27 mouse cellular contexts compared by ENCODE assay signal in the genomic region with DNA sequence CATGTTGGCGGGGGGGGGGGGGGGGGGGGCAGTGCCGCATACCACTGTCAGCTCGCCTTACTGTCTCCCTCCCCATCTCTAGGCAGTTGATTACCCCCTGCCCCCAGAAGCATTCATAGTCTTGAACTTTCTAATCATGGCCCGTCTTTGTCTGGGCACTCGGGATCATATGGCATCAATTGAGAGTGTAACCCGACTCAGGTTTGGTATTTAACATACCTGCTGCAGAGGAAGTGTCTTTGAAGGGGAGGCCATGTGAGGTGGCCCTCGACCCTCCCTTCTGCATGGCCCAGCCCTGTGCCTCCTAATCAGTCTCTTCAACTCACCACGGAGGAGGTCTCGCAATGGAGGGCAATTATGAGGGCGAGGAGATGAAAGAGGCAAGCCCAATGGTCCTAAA.
DNase-seq lines count a peak whose midpoint lies in the region; ATAC-seq and TF ChIP-seq lines count a peak whose summit lies in the region.
"Had no signal": no experiment of that assay in that cellular context is flagged by ENCODE, and none has a peak within 500 bp of the region (broad histone marks: within the 10 kb centered on the region; RNA-seq: fewer than 3 reads in every experiment).

No protein-coding gene starts in this region.

- H3K9me3 ChIP-seq in hindbrain, embryonic 10.5 days, result peaks cover 9% of the 10 kb centered on the region
- no peaks in the 10 kb centered on the region for H3K9me3 ChIP-seq in hindbrain, embryonic 11.5 days (ENCODE audit: control insufficient read depth, low read length)
- H3K9me3 ChIP-seq in embryonic facial prominence, embryonic 10.5 days, result peaks cover 9% of the 10 kb centered on the region
- H3K9me3 ChIP-seq in liver, embryonic 11.5 days (ENCODE audit: control insufficient read depth, low read length), result no peaks in the 10 kb centered on the region
- H3K9me3 ChIP-seq: heart, embryonic 10.5 days; heart, embryonic 15.5 days; lung, embryonic 15.5 days; stomach, embryonic 15.5 days had no signal

- peak overlapping the region; percentile 50; the same call in 1 of the 2 replicates for H3K27ac ChIP-seq in hindbrain, embryonic 10.5 days
- no peak overlapping the region for H3K27ac ChIP-seq in hindbrain, embryonic 11.5 days (ENCODE audit: low read depth, low read length)
- peak overlapping the region; percentile 84 for H3K27ac ChIP-seq in embryonic facial prominence, embryonic 10.5 days (replicated peaks)
- no peak overlapping the region for H3K27ac ChIP-seq in kidney, adult 2 months (ENCODE audit: insufficient read depth, low read depth, low read length)
- no peak overlapping the region for H3K27ac ChIP-seq in liver, embryonic 11.5 days (ENCODE audit: low read depth, low read length)
- H3K27ac ChIP-seq: heart, embryonic 10.5 days; heart, embryonic 15.5 days; hindbrain, embryonic 13.5 days; lung, embryonic 15.5 days; midbrain, embryonic 12.5 days; stomach, embryonic 15.5 days had no signal

- 0 out of 2 replicates have a peak, but pooled peaks cover 6% of the 10 kb centered on the region for H3K27me3 ChIP-seq in hindbrain, embryonic 10.5 days (ENCODE audit: insufficient read depth, poor library complexity, severe bottlenecking)
- H3K27me3 ChIP-seq in hindbrain, embryonic 11.5 days (ENCODE audit: control insufficient read depth, insufficient read depth, low read length), result no peaks in the 10 kb centered on the region
- H3K27me3 ChIP-seq in embryonic facial prominence, embryonic 10.5 days (replicated peaks; ENCODE audit: low read depth, poor library complexity, severe bottlenecking), result no peaks in the 10 kb centered on the region
- no peaks in the 10 kb centered on the region; the same call in 1 of the 2 replicates for H3K27me3 ChIP-seq in kidney, adult 2 months (replicated peaks; ENCODE audit: control insufficient read depth, insufficient read depth, low read length)
- no peaks in the 10 kb centered on the region for H3K27me3 ChIP-seq in liver, embryonic 11.5 days (replicated peaks; ENCODE audit: control insufficient read depth, insufficient read depth, low read length)
- H3K27me3 ChIP-seq: heart, embryonic 15.5 days; lung, embryonic 15.5 days; stomach, embryonic 15.5 days had no signal

- 61% methylated on average over 10 of the region's 10 CpGs for WGBS in hindbrain, embryonic 10.5 days
- WGBS in hindbrain, embryonic 11.5 days, result 72% methylated on average over 10 of the region's 10 CpGs
- WGBS in embryonic facial prominence, embryonic 10.5 days, result 19% methylated on average over 10 of the region's 10 CpGs
- 43% methylated on average over 10 of the region's 10 CpGs for WGBS in kidney, adult 2 months
- WGBS in liver, embryonic 11.5 days, result 69% methylated on average over 9 of the region's 10 CpGs

- no peak overlapping the region for H3K4me3 ChIP-seq in hindbrain, embryonic 10.5 days
- no peak overlapping the region for H3K4me3 ChIP-seq in hindbrain, embryonic 11.5 days (ENCODE audit: low read depth, low read length)
- H3K4me3 ChIP-seq in embryonic facial prominence, embryonic 10.5 days, result peak overlapping the region; percentile 5; the same call in 1 of the 2 replicates
- no peak overlapping the region for H3K4me3 ChIP-seq in kidney, adult 2 months (ENCODE audit: insufficient read depth, low read depth, low read length)
- H3K4me3 ChIP-seq in liver, embryonic 11.5 days (ENCODE audit: low read depth, low read length), result no peak overlapping the region
- H3K4me3 ChIP-seq: heart, embryonic 10.5 days; heart, embryonic 15.5 days; hindbrain, embryonic 13.5 days; lung, embryonic 15.5 days; midbrain, embryonic 12.5 days; stomach, embryonic 15.5 days had no signal

- H3K4me1 ChIP-seq in hindbrain, embryonic 10.5 days (replicated peaks), result peaks cover 34% of the 10 kb centered on the region
- peaks cover 6% of the 10 kb centered on the region; the same call in 1 of the 2 replicates for H3K4me1 ChIP-seq in hindbrain, embryonic 11.5 days (replicated peaks; ENCODE audit: control insufficient read depth, insufficient read depth, low read length)
- peaks cover 53% of the 10 kb centered on the region for H3K4me1 ChIP-seq in embryonic facial prominence, embryonic 10.5 days
- no peaks in the 10 kb centered on the region for H3K4me1 ChIP-seq in kidney, adult 2 months (ENCODE audit: control insufficient read depth, insufficient read depth, low read length)
- no peaks in the 10 kb centered on the region for H3K4me1 ChIP-seq in liver, embryonic 11.5 days (replicated peaks; ENCODE audit: control insufficient read depth, insufficient read depth, low read length)
- H3K4me1 ChIP-seq: heart, embryonic 15.5 days; lung, embryonic 15.5 days; stomach, embryonic 15.5 days had no signal

- H3K4me2 ChIP-seq in hindbrain, embryonic 11.5 days (replicated peaks; ENCODE audit: low read depth, low read length), result no peak overlapping the region
- no peak overlapping the region for H3K4me2 ChIP-seq in liver, embryonic 11.5 days
- H3K4me2 ChIP-seq: heart, embryonic 15.5 days; hindbrain, embryonic 13.5 days; lung, embryonic 15.5 days; midbrain, embryonic 12.5 days; stomach, embryonic 15.5 days had no signal

- H3K9ac ChIP-seq in hindbrain, embryonic 11.5 days (ENCODE audit: low read depth, low read length), result no peak overlapping the region
- H3K9ac ChIP-seq in liver, embryonic 11.5 days (ENCODE audit: low read depth, low read length), result no peak overlapping the region
- H3K9ac ChIP-seq: forebrain, postnatal 0 days; heart, embryonic 15.5 days; hindbrain, embryonic 13.5 days; lung, embryonic 15.5 days; midbrain, embryonic 12.5 days; stomach, embryonic 15.5 days had no signal

- TF ChIP-seq CTCF in kidney, adult 2 months (conservative IDR thresholded peaks at IDR 0.05; ENCODE audit: insufficient read depth, insufficient read length, low read depth, low read length), result no peak

- ATAC-seq in hindbrain, embryonic 11.5 days (ENCODE audit: low FRiP score), result no peak
- no peak for ATAC-seq in frontal cortex, adult (ENCODE audit: low TSS enrichment)
- no peak for ATAC-seq in liver, embryonic 11.5 days (replicated peaks; ENCODE audit: low FRiP score)
- ATAC-seq: forebrain, postnatal 0 days had no signal

- peak; percentile 42 for DNase-seq in hindbrain, embryonic 10.5 days (ENCODE audit: low spot score)
- no peak for DNase-seq in hindbrain, embryonic 11.5 days (ENCODE audit: low spot score)
- peak; percentile 89 for DNase-seq in embryonic facial prominence, embryonic 10.5 days (ENCODE audit: low spot score)
- peak; percentile 73 for DNase-seq in forelimb bud, embryonic 11.5 days (ENCODE audit: low read depth, low spot score)
- DNase-seq in mesoderm, embryonic 11.5 days (ENCODE audit: low read depth, low spot score), result peak; percentile 37
- DNase-seq in kidney, adult 2 months, result no peak
- DNase-seq in liver, embryonic 11.5 days (ENCODE audit: low spot score), result no peak
- DNase-seq: adrenal gland, postnatal 14 days; cerebellum, adult 11-12 months; cerebellum, postnatal 10 days; forebrain, postnatal 0 days; gastrocnemius, postnatal 14 days; kidney, adult 9 months; kidney, postnatal 10 days; layer of hippocampus, postnatal 36 days; left cerebral cortex, postnatal 4 days; retina, postnatal 1 day; right cerebral cortex, postnatal 25 days; thymus, postnatal 14 days had no signal

- TF ChIP-seq POLR2A in kidney, adult 2 months (IDR thresholded peaks at IDR 0.05; ENCODE audit: low read depth, low read length), result no peak

- H3K36me3 ChIP-seq in hindbrain, embryonic 10.5 days, result no peaks in the 10 kb centered on the region
- no peaks in the 10 kb centered on the region for H3K36me3 ChIP-seq in hindbrain, embryonic 11.5 days (ENCODE audit: control insufficient read depth, insufficient read depth, low read length)
- 0 out of 2 replicates have a peak, but pooled peaks cover 5% of the 10 kb centered on the region for H3K36me3 ChIP-seq in embryonic facial prominence, embryonic 10.5 days (replicated peaks)
- H3K36me3 ChIP-seq in kidney, adult 2 months (ENCODE audit: control insufficient read depth, insufficient read depth, low read length), result no peaks in the 10 kb centered on the region
- H3K36me3 ChIP-seq in liver, embryonic 11.5 days (ENCODE audit: control insufficient read depth, insufficient read depth, low read length), result no peaks in the 10 kb centered on the region
- H3K36me3 ChIP-seq: G1E; heart, embryonic 10.5 days; heart, embryonic 15.5 days; hindbrain, embryonic 13.5 days; lung, embryonic 15.5 days; stomach, embryonic 15.5 days had no signal

Comparison
In these comparisons a context has a peak if more than half of its experiments do, and no peak if none do; other contexts are left out.
1. DNase-seq: peak in hindbrain, embryonic 10.5 days (single experiment), embryonic facial prominence, embryonic 10.5 days (single experiment), forelimb bud, embryonic 11.5 days (single experiment) and mesoderm, embryonic 11.5 days (single experiment); none in hindbrain, embryonic 11.5 days (single experiment), kidney, adult 2 months (single experiment) and liver, embryonic 11.5 days (single experiment).
2. H3K27ac ChIP-seq: peak in hindbrain, embryonic 10.5 days (single experiment) and embryonic facial prominence, embryonic 10.5 days (single experiment); none in hindbrain, embryonic 11.5 days (single experiment), kidney, adult 2 months (single experiment) and liver, embryonic 11.5 days (single experiment).